ENCODE assay signal across 8 mouse cellular contexts in the genomic region with DNA sequence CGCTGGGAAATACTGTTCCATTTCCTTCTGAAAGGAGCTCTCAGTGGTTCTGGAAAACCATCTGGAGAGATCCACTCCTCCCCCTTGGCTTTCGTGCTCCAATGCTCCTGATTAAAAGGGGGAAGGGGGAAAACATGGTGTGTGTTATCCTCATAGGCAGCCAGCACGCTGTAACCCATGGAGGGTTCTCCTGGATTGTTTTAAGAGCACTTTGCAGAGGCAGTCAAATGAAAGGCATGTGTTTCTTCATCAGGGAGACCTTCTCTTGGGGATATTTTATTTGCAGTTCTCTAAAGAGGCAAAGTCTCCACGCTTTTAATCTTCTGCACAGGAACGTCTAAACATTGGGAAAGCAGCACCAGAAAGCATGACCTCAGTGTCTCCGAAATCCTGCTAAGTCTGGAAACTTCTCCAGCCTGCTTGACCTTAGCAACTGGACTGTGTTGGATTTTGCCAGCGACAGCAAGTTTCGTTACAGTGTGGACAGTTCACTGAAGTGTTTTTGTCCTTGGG.
DNase-seq lines count a peak whose midpoint lies in the region; ATAC-seq and TF ChIP-seq lines count a peak whose summit lies in the region.

No protein-coding gene starts in this region.

- 59% methylated on average over 8 of the region's 8 CpGs for WGBS in heart, embryonic 16.5 days
- WGBS in limb, embryonic 10.5 days: 81% methylated on average over 8 of the region's 8 CpGs
- 74% methylated on average over 8 of the region's 8 CpGs for WGBS in forebrain, embryonic 15.5 days

- 0 out of 2 replicates have a peak, but pooled peaks have one; percentile 23 for ATAC-seq in heart, embryonic 16.5 days (replicated peaks; ENCODE audit: extremely low read depth, insufficient read depth, low FRiP score)
- no peak for ATAC-seq in monocyte, adult 5-6 weeks (replicated peaks; ENCODE audit: insufficient number of reproducible peaks, low FRiP score, low TSS enrichment, poor library complexity, severe bottlenecking)
- ATAC-seq in forebrain, embryonic 15.5 days (replicated peaks): no peak

- no peak for DNase-seq in testis, postnatal 10 days (ENCODE audit: low spot score)
- DNase-seq in limb, embryonic 10.5 days (ENCODE audit: low spot score): no peak
- DNase-seq in yolk sac, embryonic 10.5 days (ENCODE audit: low spot score): peak; percentile 15
- no peak for DNase-seq in urinary bladder, postnatal 25 days (ENCODE audit: low spot score)

- H3K27me3 ChIP-seq in testis, adult 2 months (ENCODE audit: control insufficient read depth, insufficient read depth, low read length): no peaks in the 10 kb centered on the region
- no peaks in the 10 kb centered on the region for H3K27me3 ChIP-seq in heart, embryonic 16.5 days (ENCODE audit: control insufficient read depth, insufficient read depth, low read length)
- no peaks in the 10 kb centered on the region for H3K27me3 ChIP-seq in limb, embryonic 10.5 days (ENCODE audit: low read depth, poor library complexity, severe bottlenecking)
- no peaks in the 10 kb centered on the region for H3K27me3 ChIP-seq in forebrain, embryonic 15.5 days

- H3K9me3 ChIP-seq in heart, embryonic 16.5 days (replicated peaks; ENCODE audit: control insufficient read depth, low read length): no peaks in the 10 kb centered on the region
- no peaks in the 10 kb centered on the region for H3K9me3 ChIP-seq in limb, embryonic 10.5 days (replicated peaks)
- H3K9me3 ChIP-seq in forebrain, embryonic 15.5 days: no peaks in the 10 kb centered on the region

- no peaks in the 10 kb centered on the region for H3K36me3 ChIP-seq in testis, adult 2 months (ENCODE audit: control insufficient read depth, insufficient read depth, low read length)
- no peaks in the 10 kb centered on the region for H3K36me3 ChIP-seq in heart, embryonic 16.5 days (ENCODE audit: control insufficient read depth, insufficient read depth)
- no peaks in the 10 kb centered on the region for H3K36me3 ChIP-seq in limb, embryonic 10.5 days
- no peaks in the 10 kb centered on the region for H3K36me3 ChIP-seq in forebrain, embryonic 15.5 days

- TF ChIP-seq POLR2A in testis, adult 2 months (IDR thresholded peaks at IDR 0.05; ENCODE audit: control insufficient read depth, low read depth, low read length): no peak

- H3K4me1 ChIP-seq in testis, adult 2 months (ENCODE audit: control insufficient read depth, insufficient read depth, low read length): no peaks in the 10 kb centered on the region
- peaks cover 14% of the 10 kb centered on the region for H3K4me1 ChIP-seq in heart, embryonic 16.5 days (ENCODE audit: control insufficient read depth, insufficient read depth, low read length)
- peaks cover 61% of the 10 kb centered on the region for H3K4me1 ChIP-seq in limb, embryonic 10.5 days
- peaks cover 8% of the 10 kb centered on the region; the same call in 1 of the 2 replicates for H3K4me1 ChIP-seq in forebrain, embryonic 15.5 days

- no peak overlapping the region for H3K4me2 ChIP-seq in heart, embryonic 16.5 days (ENCODE audit: low read depth, low read length)
- H3K4me2 ChIP-seq in forebrain, embryonic 15.5 days (replicated peaks): no peak overlapping the region

- no peak overlapping the region for H3K9ac ChIP-seq in heart, embryonic 16.5 days (ENCODE audit: low read length)
- no peak overlapping the region for H3K9ac ChIP-seq in forebrain, embryonic 15.5 days (replicated peaks)

- no peak for TF ChIP-seq CTCF in testis, adult 2 months (IDR thresholded peaks at IDR 0.05; ENCODE audit: control insufficient read depth, insufficient read depth, insufficient replicate concordance, low read depth, low read length)

- no peak overlapping the region for H3K4me3 ChIP-seq in testis, adult 2 months (ENCODE audit: control insufficient read depth, low read depth, low read length)
- H3K4me3 ChIP-seq in heart, embryonic 16.5 days (ENCODE audit: low read length): no peak overlapping the region
- no peak overlapping the region for H3K4me3 ChIP-seq in limb, embryonic 10.5 days
- H3K4me3 ChIP-seq in forebrain, embryonic 15.5 days: no peak overlapping the region

- H3K27ac ChIP-seq in testis, adult 2 months (ENCODE audit: control insufficient read depth, insufficient read depth, low read depth, low read length): peak overlapping the region; percentile 44; the same call in 1 of the 2 replicates
- H3K27ac ChIP-seq in heart, embryonic 16.5 days (ENCODE audit: low read length): peak overlapping the region; percentile 50
- peak overlapping the region; percentile 65 for H3K27ac ChIP-seq in limb, embryonic 10.5 days
- no peak overlapping the region for H3K27ac ChIP-seq in forebrain, embryonic 15.5 days (replicated peaks)
